Mouse (Mus musculus) gastrocnemius, adult 2 months (tissue): ENCODE measurements around the gene Ripk1. TPM values are rescaled to one million over a fixed set of nuclear protein-coding genes. Genes with fewer than 3 reads are reported as not detected.
"Not testable (repeated sequence)": the region's sequence is repeated elsewhere in the genome, so short reads cannot be mapped to it uniquely, and the experiment has no call there.

ENCODE experiments used
- DNase-seq: peaks from one replicate; pipeline ENCODE4 v3.0.0; 2022
- H3K27ac ChIP-seq: fragments of 200-600 bp; 2 replicates; pipeline ENCODE4 v1.8.1; 2022; ENCODE audit warnings: mild to moderate bottlenecking
- H3K4me3 ChIP-seq: fragments of 200-600 bp; 2 replicates; pipeline ENCODE4 v1.8.1; 2022; ENCODE audit warnings: mild to moderate bottlenecking, moderate library complexity
- CTCF ChIP-seq: fragments of 200-600 bp; IDR thresholded peaks from 2 replicates; pipeline ENCODE4 v1.8.1; 2022; ENCODE audit warnings: antibody characterized with exemption, mild to moderate bottlenecking, moderate library complexity
- intact Hi-C: fragments of 180-260 bp; cut with DNase I; formaldehyde crosslinking; loops from one replicate; pipeline ENCODE4 v1.15.1; 2025
- total RNA-seq, 2 experiments: library from RNA; stranded (reverse); gene quantifications; 2 replicates each; pipeline ENCODE4 v1.2.3; 2021

Ripk1 gene
- total RNA-seq, 2 experiments from 2014 or later = 3.6 to 4.1 TPM

- no peak for DNase-seq
- Histone ChIP-seq H3K4me3 (no peak overlapping the region), H3K27ac (no peak overlapping the region)
- TF ChIP-seq CTCF = no peak
- intact Hi-C loops = no loop called here
Measured at GRCm38 (mm10) chr13:34071836-34072235, 69.7 kb downstream of the Ripk1 start.

GRCm38 (mm10) chr13:34072847-34073246 lies 70.7 kb downstream of the Ripk1 start:
- intact Hi-C loops = no loop called here
- Histone ChIP-seq H3K27ac (no peak overlapping the region), H3K4me3 (no peak overlapping the region)
- TF ChIP-seq CTCF = no peak
- no peak for DNase-seq

GRCm38 (mm10) chr13:34074441-34074840 lies 72.3 kb downstream of the Ripk1 start:
- H3K27ac ChIP-seq, intact Hi-C loops, H3K4me3 ChIP-seq, DNase-seq: not testable (repeated sequence)

DNA sequence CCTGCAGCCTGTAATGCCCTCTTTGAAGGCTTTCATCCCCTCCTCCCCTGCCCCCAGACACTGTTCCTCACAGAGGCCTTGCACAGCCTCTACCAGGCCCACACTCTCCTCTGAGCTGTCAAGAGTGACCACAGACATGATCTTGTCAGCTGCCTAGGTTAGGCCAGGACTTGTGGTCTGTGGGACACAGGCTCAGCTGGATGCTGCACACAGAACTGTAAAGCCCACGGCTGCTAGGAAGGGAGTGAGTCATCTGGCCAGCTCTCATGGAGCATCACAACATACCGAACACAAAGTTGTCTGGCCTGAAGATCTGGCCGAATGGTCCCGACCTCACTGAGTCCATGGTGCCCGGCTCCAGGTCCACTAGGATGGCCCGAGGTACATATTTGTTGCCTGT lies 73.7 kb downstream of the Ripk1 start:
- DNase-seq, H3K27ac ChIP-seq, intact Hi-C loops: not testable (repeated sequence)
- H3K4me3 ChIP-seq = peak overlapping the region; percentile 86

DNA sequence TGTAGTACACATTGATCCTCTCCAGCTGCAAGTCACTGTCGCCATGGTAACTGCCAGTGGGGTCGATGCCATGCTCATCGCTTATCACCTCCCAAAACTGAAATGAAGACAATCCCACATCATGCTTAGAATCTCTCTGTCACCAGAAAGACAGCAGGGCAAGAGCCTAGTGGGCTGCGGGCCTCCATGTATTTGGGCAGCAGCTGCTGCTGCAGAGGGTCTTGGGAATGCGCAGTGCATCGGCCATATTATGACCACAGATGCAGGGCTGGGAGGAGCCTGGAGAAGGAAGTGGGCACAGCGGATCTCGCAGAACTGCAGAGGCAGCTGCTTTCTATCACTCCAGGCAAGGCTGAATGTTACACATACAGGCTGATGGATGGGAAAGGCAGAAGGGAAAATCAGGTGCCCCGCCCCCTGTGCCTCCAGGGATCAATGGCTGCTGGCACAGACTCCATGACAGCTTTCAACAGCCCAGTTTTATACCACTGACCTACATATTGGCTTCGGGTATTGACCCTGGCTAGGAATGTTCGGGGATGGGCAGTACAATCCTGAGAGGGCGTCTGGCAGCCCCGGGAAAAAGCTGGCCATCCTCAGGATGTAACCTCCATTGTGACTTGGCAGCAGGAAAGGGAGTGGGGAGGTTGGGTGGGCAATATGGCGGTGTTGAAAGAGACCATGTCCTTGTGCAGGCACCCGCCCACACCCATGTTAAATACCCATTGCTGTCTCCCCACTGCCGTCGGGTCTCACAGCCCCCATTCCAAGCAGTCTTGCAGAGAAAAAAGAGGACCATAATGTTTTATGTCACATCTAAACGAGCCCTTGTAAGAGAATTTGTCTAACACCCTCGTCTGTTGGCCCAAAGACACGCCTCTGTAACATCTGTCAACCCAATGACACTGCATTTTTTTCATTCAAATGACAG lies 74.7 kb downstream of the Ripk1 start:
- no peak for TF ChIP-seq CTCF
- intact Hi-C loops = no loop called here

GRCm38 (mm10) chr13:34077492-34078271 lies 75.5 kb downstream of the Ripk1 start, which contains the start of gene Tubb2a:
Gene Tubb2a, minus strand, starts transcription at chr13:34078007.
- peak; percentile 96 for DNase-seq
- intact Hi-C loops = loop anchor here (2.0 kb wide), 1 partner anchor 77 kb away; no protein-coding TSS in a partner anchor

More for the DNA sequence above, 74.7 kb downstream of the Ripk1 start:
- Histone ChIP-seq H3K27ac (peak overlapping the region; percentile 91), H3K4me3 (peak overlapping the region; percentile 86)
- peak; percentile 46 for DNase-seq

GRCm38 (mm10) chr13:34078500-34079280 lies 76.5 kb downstream of the Ripk1 start:
- TF ChIP-seq CTCF = no peak
- Histone ChIP-seq H3K27ac (peak overlapping the region; percentile 91), H3K4me3 (peak overlapping the region; percentile 86)
- intact Hi-C loops = loop anchor here (2.0 kb wide), 1 partner anchor 76 kb away; no protein-coding TSS in a partner anchor
- DNase-seq = no peak

More at GRCm38 (mm10) chr13:34077492-34078271, 75.5 kb downstream of the Ripk1 start, which contains the start of gene Tubb2a:
- H3K4me3 ChIP-seq = peak within 1 kb of the TSS; percentile 86
- TF ChIP-seq CTCF = peak; percentile 80
- peak within 1 kb of the TSS; percentile 91 for H3K27ac ChIP-seq

DNA sequence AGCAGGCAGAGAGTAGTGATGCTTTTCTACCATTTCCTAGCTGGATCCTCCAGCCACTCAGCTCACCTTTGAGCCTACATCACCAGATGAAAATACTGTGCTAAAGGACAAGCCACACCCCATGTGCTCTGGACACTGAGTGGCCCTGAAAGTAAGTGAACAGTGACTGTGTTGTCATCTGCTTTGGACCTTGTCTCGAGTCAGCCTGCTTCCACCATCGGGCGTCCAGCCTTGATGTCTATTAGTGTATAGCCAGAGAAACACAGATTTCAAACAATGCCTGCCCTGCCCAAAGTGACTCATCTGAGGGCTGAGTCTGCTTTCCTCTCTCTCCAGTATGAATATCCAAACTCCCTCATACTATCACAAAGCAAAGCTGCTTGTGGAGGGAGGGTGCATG lies 77.6 kb downstream of the Ripk1 start:
- no peak for TF ChIP-seq CTCF
- no peak for DNase-seq
- intact Hi-C loops = loop anchor here (2.0 kb wide), 1 partner anchor 75 kb away; no protein-coding TSS in a partner anchor
- Histone ChIP-seq H3K4me3 (no peak overlapping the region), H3K27ac (peak overlapping the region; percentile 91)

DNA sequence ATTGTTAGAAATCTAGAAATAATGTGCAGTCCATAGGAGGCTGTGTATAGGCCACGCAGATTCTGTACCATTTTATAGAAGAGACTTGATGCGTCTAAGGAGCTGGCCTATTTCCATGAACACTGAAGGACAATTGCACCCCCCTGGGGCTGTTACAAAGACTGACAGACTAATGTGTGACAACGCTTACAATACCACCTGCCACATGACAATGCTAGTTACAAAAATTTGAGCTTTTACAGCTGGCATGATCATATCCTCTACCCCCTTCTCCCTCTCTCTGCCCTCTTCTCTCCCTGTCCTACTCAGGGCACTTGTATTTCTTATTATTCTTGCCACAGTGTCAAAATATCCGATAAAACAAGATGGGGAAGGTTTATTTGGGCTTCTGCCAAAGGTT lies 79.8 kb downstream of the Ripk1 start:
- no peak for DNase-seq
- Histone ChIP-seq H3K27ac (no peak overlapping the region), H3K4me3 (no peak overlapping the region)
- TF ChIP-seq CTCF = no peak
- intact Hi-C loops = no loop called here

- peak overlapping the region; percentile 36 for H3K4me3 ChIP-seq
- H3K27ac ChIP-seq = peak overlapping the region; percentile 92
- TF ChIP-seq CTCF = no peak
- DNase-seq = peak; percentile 73
- intact Hi-C loops = no loop called here
Measured at GRCm38 (mm10) chr13:34084026-34084750, 82.0 kb downstream of the Ripk1 start.

Other genes starting within 250 kb of the Ripk1 start
- not detected for gene Serpinb6e, start 159.0 kb upstream of the Ripk1 start, total RNA-seq
- under 1 TPM; 0.59 to 0.61 TPM for gene Serpinb6c, start 96.7 kb upstream of the Ripk1 start, total RNA-seq
- gene Nqo2, start 37.7 kb upstream of the Ripk1 start, total RNA-seq = 10 to 100 TPM in 1 of 2 experiments, 1 to 10 TPM in 1; 10.0 to 18.4 TPM
- gene Serpinb6a, start 431 bp downstream of the Ripk1 start, total RNA-seq = 100 to 1,000 TPM in 1 of 2 experiments, 10 to 100 TPM in 1; 93.9 to 299 TPM
- 10 to 100 TPM; 22.4 to 25.5 TPM for gene Bphl, start 35.2 kb downstream of the Ripk1 start, total RNA-seq
- gene Tubb2a, start 75.6 kb downstream of the Ripk1 start, total RNA-seq = 10 to 100 TPM in 1 of 2 experiments, 1 to 10 TPM in 1; 6.7 to 23.3 TPM
- 1 to 10 TPM; 1.5 to 3.2 TPM for gene Tubb2b, start 128.1 kb downstream of the Ripk1 start, total RNA-seq
- gene Psmg4, start 160.6 kb downstream of the Ripk1 start, total RNA-seq = 10 to 100 TPM; 13.6 to 14.4 TPM